Mouse (Mus musculus) kidney, embryonic 16.5 days (tissue): ENCODE data around the gene Tcf12. TPM values are rescaled to one million over a fixed set of nuclear protein-coding genes. Genes with fewer than 3 reads are reported as not detected.

Experiments used
- ATAC-seq: fragments of 200-750 bp; cut with Nextera tagmentation; 2 replicates; pipeline ENCODE4 v1.8.0; 2017; ENCODE audit warnings: moderate TSS enrichment; ENCODE audit not compliant: low FRiP score, low TSS enrichment
- H3K27ac ChIP-seq: fragments of 300-500 bp; sonication (generic); 2 replicates; pipeline ENCODE4 v1.5.1; 2014; ENCODE audit warnings: low read length
- H3K27me3 ChIP-seq: fragments of 300-500 bp; sonication (generic); 2 replicates; pipeline ENCODE4 v1.6.1; 2014; ENCODE audit warnings: low read length, control low read depth, mixed read lengths; ENCODE audit not compliant: insufficient read depth
- H3K36me3 ChIP-seq: fragments of 300-500 bp; sonication (generic); 2 replicates; pipeline ENCODE4 v1.6.1; 2014; ENCODE audit warnings: low read length, control low read depth, mixed read lengths; ENCODE audit not compliant: insufficient read depth
- H3K4me1 ChIP-seq: fragments of 300-500 bp; sonication (generic); 2 replicates; pipeline ENCODE4 v1.6.1; 2014; ENCODE audit warnings: low read length, control low read depth, mixed read lengths; ENCODE audit not compliant: insufficient read depth
- H3K4me2 ChIP-seq: fragments of 300-500 bp; sonication (generic); replicated peaks from 2 replicates; pipeline ENCODE4 v1.6.1; 2014; ENCODE audit warnings: low read depth, low read length
- H3K4me3 ChIP-seq: fragments of 300-500 bp; sonication (generic); 2 replicates; pipeline ENCODE4 v1.5.1; 2014; ENCODE audit warnings: mild to moderate bottlenecking, low read length
- H3K9ac ChIP-seq: fragments of 300-500 bp; sonication (generic); replicated peaks from 2 replicates; pipeline ENCODE4 v1.6.1; 2014; ENCODE audit warnings: low read length
- H3K9me3 ChIP-seq: fragments of 300-500 bp; sonication (generic); 2 replicates; pipeline ENCODE4 v1.6.1; 2016; ENCODE audit warnings: low read length, control low read depth
- WGBS: fragments of 180-500 bp; shearing (Covaris S2); extraction: QIAGEN DNeasy Blood & Tissue Kit; methylation state at CpG from one replicate; pipeline ENCODE4 v1.1.7; 2014; 5-methylcytosine and 5-hydroxymethylcytosine counted together
- polyA plus RNA-seq: library from polyadenylated mRNA; unstranded; fragments of >200 nt; fragmentation: Nextera tagmentation; extraction: Ambion mirVana; gene quantifications from 2 replicates; pipeline ENCODE4 v1.2.1, GENCODE M21; 2015

Gene Tcf12
- polyA plus RNA-seq, 1 experiment from 2014 or later = 56.5 TPM

DNA sequence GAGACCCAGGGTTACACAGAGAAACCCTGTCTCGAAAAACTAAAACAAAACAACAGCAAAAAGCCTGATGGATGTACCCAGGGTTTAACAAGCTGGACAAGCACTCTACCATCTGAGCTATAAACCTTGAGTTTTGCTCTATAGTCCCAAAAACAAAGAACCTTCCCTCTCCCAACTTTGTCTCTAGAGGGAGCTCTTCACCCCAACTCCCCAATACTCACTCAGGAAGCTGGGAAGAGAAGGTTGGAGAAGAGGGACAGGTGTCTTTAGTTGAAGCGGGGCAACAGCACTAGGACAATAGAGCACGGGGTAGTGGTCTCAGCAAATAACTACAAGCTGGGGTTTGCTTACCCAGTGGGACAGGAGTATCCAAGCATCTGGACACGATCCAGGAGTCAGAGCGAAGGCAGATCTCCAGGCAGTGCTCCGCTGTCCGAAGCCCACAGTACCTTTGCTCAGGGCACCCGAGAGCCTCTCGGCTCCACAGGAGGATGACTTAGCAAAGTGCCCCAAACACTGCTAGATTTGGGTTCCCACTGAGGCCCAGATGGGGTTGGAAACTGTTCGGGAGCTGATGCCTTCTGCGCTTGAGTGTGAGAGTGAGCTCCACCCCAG lies 302.9 kb downstream of the Tcf12 start:
- no peaks in the 10 kb centered on the region for H3K9me3 ChIP-seq
- peak overlapping the region; percentile 47 for H3K4me2 ChIP-seq
- WGBS = 40% methylated on average over 11 of the region's 11 CpGs
- H3K36me3 ChIP-seq = no peaks in the 10 kb centered on the region
- peaks cover 15% of the 10 kb centered on the region; the same call in 1 of the 2 replicates for H3K4me1 ChIP-seq
- H3K27ac ChIP-seq = no peak overlapping the region
- no peak for ATAC-seq
- no peak overlapping the region for H3K9ac ChIP-seq
- no peaks in the 10 kb centered on the region for H3K27me3 ChIP-seq
- H3K4me3 ChIP-seq = peak overlapping the region; percentile 19

GRCm38 (mm10) chr9:71807801-71808200 lies 303.9 kb downstream of the Tcf12 start:
- ATAC-seq = no peak
- peaks cover 15% of the 10 kb centered on the region; the same call in 1 of the 2 replicates for H3K4me1 ChIP-seq
- H3K36me3 ChIP-seq = no peaks in the 10 kb centered on the region
- H3K9me3 ChIP-seq = no peaks in the 10 kb centered on the region
- 53% methylated on average over 4 of the region's 4 CpGs for WGBS
- H3K4me2 ChIP-seq = no peak overlapping the region
- H3K27me3 ChIP-seq = no peaks in the 10 kb centered on the region
- H3K27ac ChIP-seq = no peak overlapping the region
- H3K9ac ChIP-seq = no peak overlapping the region
- no peak overlapping the region for H3K4me3 ChIP-seq

DNA sequence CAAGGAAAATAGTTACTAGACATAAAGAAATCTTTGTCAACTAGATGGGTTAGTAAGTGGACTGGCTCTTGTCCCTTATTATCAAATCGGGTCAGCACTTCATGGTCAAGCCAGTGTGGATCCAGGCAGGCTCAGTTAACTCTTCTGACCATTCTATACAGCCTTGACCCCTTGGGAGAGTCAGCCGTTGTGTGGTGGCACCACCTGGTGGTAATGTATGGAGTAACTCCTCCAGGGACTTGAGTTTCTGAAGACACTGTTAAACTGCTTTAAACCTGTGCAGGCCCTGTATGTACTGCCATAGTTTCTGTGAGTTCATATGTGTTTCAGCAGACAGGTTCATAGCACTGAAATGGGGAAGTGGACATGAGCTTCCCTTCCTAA lies 305.3 kb downstream of the Tcf12 start:
- 3% methylated on average over 2 of the region's 2 CpGs for WGBS

DNA sequence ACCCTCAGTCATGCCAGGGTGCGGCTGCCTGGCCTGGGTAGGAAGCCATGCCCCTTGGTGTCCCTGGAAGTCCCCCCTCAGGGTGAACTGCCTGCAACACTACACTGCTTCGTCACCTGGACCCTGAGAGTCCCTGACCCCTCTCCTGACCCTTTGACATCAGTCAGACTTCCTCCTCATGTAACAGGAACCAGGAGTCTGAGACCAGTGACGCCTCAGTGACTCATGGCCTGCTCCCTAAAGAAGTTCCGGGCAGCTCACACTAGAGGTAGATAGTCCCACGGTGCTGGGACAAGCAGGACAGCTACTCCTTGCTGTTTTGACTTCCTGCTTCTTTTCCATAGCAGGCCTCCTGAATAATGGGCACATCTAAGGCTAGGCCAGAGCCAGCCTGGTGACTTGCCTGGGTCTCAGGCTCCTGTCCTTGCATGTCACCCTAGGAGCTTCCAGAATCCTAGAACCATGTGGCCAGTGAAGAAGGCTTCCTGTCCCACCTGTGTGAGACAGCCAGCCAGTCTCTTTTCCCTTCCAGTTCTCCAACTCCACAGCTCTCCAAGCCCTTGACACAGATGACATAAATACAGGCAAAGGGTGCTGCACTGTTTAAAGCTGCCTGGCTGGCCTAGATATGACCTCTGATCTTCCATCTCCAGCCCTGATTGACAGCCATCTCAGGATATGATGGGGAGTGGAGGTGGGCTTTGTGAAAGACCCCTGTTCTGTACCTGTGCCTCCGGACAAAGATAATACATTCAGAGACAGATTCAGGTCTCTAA lies 305.8 kb downstream of the Tcf12 start:
- ATAC-seq = no peak
- no peak overlapping the region for H3K4me3 ChIP-seq
- WGBS = 49% methylated on average over 6 of the region's 6 CpGs

More for the DNA sequence above, 305.3 kb downstream of the Tcf12 start:
- H3K4me1 ChIP-seq = peaks cover 15% of the 10 kb centered on the region; the same call in 1 of the 2 replicates
- H3K9ac ChIP-seq = no peak overlapping the region
- no peaks in the 10 kb centered on the region for H3K27me3 ChIP-seq
- H3K36me3 ChIP-seq = no peaks in the 10 kb centered on the region
- H3K9me3 ChIP-seq = no peaks in the 10 kb centered on the region
- no peak overlapping the region for H3K27ac ChIP-seq
- no peak overlapping the region for H3K4me2 ChIP-seq
- H3K4me3 ChIP-seq = no peak overlapping the region
- peak; percentile 59 for ATAC-seq

DNA sequence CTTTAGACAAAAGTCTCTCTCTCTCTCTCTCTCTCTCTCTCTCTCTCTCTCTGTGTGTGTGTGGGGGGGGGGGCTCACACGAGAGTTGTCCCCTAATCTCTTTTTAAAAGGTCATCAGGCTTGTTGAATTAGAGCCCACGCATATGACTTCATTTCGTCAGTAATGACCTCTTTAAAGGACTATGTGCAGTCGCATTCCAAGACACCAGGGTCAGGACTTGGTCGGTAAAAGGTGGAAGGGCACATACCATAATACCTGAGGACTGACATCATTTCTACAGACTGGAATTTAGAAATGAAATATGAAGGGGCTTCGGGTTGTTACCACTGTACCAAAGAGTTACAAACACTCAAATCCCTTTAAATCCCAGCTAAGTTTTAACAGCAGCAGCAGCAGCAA lies 307.6 kb downstream of the Tcf12 start:
- Histone ChIP-seq H3K36me3 (no peaks in the 10 kb centered on the region), H3K9me3 (no peaks in the 10 kb centered on the region), H3K27ac (no peak overlapping the region), H3K9ac (no peak overlapping the region), H3K4me1 (peaks cover 11% of the 10 kb centered on the region; the same call in 1 of the 2 replicates), H3K4me2 (no peak overlapping the region), H3K4me3 (no peak overlapping the region), H3K27me3 (no peaks in the 10 kb centered on the region)
- WGBS = 31% methylated on average over 6 of the region's 6 CpGs
- ATAC-seq = no peak

More for the DNA sequence above, 305.8 kb downstream of the Tcf12 start:
- no peak overlapping the region for H3K27ac ChIP-seq
- H3K27me3 ChIP-seq = no peaks in the 10 kb centered on the region
- H3K9me3 ChIP-seq = no peaks in the 10 kb centered on the region
- no peak overlapping the region for H3K4me2 ChIP-seq
- no peaks in the 10 kb centered on the region for H3K36me3 ChIP-seq
- H3K4me1 ChIP-seq = peaks cover 11% of the 10 kb centered on the region; the same call in 1 of the 2 replicates
- H3K9ac ChIP-seq = no peak overlapping the region

DNA sequence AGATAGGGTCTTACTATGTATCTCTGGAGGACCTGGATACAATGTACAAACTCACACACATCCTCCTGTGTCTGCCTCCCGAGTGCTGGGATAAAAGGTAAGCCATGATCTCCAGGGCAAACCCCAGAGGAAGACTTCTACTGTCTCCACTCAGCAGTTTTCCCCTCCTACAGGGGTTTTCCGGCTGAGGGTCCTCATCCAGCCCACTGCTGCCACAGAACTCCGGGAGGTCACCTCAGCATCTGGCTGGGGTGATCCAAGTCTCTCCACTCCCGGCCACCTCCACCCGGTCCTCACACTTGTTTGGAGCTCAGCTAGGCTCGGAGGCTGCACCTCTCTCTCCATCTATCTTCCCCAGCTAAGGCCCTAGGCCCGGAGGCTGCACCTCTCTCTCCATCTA lies 308.4 kb downstream of the Tcf12 start:
- H3K9ac ChIP-seq = no peak overlapping the region
- 51% methylated on average over 7 of the region's 7 CpGs for WGBS
- no peak for ATAC-seq
- H3K27ac ChIP-seq = no peak overlapping the region
- no peak overlapping the region for H3K4me3 ChIP-seq
- H3K4me2 ChIP-seq = no peak overlapping the region
- peaks cover 7% of the 10 kb centered on the region; the same call in 1 of the 2 replicates for H3K4me1 ChIP-seq
- H3K36me3 ChIP-seq = no peaks in the 10 kb centered on the region
- H3K9me3 ChIP-seq = no peaks in the 10 kb centered on the region
- H3K27me3 ChIP-seq = no peaks in the 10 kb centered on the region

- no peak for ATAC-seq
- Histone ChIP-seq H3K4me3 (no peak overlapping the region), H3K4me1 (0 out of 2 replicates have a peak, but pooled peaks cover 2% of the 10 kb centered on the region), H3K9ac (no peak overlapping the region), H3K27ac (no peak overlapping the region), H3K27me3 (no peaks in the 10 kb centered on the region), H3K4me2 (no peak overlapping the region), H3K9me3 (no peaks in the 10 kb centered on the region), H3K36me3 (no peaks in the 10 kb centered on the region)
- WGBS = 75% methylated on average over 5 of the region's 5 CpGs
Measured at GRCm38 (mm10) chr9:71799598-71799997, 312.1 kb downstream of the Tcf12 start.

DNA sequence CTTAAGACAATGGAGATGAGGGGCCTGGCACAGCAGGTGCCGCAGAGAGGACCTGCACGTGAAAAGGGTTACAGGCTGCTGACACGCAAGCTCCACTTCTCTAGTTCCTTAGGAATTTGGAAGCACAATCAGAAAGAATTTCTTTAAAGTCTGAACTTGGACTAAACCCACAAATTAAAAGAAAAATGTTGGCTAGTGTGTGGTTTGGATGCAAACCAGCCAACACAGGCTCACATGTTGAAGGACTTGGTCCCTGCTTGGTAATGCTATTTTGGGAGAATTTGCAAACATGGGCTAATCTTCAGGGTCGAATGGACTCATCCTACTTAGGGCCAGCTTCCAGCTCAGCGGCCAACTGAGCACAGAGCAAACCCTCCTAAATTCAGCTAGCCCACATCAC lies 313.5 kb downstream of the Tcf12 start:
- H3K9ac ChIP-seq = no peak overlapping the region

More for the DNA sequence above, 313.5 kb downstream of the Tcf12 start:
- Histone ChIP-seq H3K27me3 (no peaks in the 10 kb centered on the region), H3K36me3 (no peaks in the 10 kb centered on the region), H3K4me1 (0 out of 2 replicates have a peak, but pooled peaks cover 2% of the 10 kb centered on the region), H3K27ac (no peak overlapping the region), H3K4me2 (no peak overlapping the region), H3K4me3 (no peak overlapping the region), H3K9me3 (no peaks in the 10 kb centered on the region)
- 76% methylated on average over 5 of the region's 5 CpGs for WGBS
- no peak for ATAC-seq
